Mouse (Mus musculus): ENCODE data around the gene Ppil1. TPM values are rescaled to one million over a fixed set of nuclear protein-coding genes. Genes with fewer than 3 reads are reported as not detected.

Ppil1 gene
- polyA plus RNA-seq, 1 experiment from 2014 or later = 106 TPM

DNA sequence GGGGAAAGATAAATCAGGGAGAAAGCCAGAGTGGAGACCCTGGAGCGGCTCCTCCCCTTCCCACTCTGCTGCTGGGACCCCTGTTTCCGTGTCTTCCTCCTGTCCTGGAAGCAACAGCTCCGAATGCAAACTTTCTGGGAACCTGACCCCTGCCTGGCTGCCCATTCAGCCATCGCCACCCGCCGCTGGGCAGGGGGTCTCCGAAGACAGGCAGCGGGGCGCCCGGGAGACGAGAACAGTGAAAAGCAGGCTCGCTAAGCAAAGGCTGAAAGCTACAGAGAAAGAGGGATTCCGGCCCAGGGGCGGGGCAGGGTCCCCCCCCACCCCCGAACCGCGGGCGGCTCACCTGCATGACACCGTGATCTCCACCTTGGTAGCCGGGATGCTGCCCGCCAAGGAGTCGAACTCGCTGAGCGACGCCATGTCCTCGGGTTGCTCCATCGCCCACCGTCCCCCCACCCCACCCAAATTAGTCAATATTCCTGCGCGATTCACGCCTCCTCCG is 26.7 kb downstream of the Ppil1 start:
- Histone ChIP-seq H3K9ac (ENCODE audit: low read depth, low read length) (peak overlapping the region; percentile 82), H3K27me3 (ENCODE audit: control insufficient read depth, insufficient read depth, low read depth, low read length) (peaks cover 5% of the 10 kb centered on the region; the same call in 1 of the 2 replicates), H3K9me3 (replicated peaks; ENCODE audit: control insufficient read depth, low read length, poor library complexity, severe bottlenecking) (no peaks in the 10 kb centered on the region), H3K27ac (ENCODE audit: low read length) (no peak overlapping the region), H3K36me3 (ENCODE audit: control insufficient read depth, insufficient read depth, low read length) (no peaks in the 10 kb centered on the region), H3K4me3 (ENCODE audit: low read depth, low read length) (peak overlapping the region; percentile 74), H3K4me2 (ENCODE audit: low read length) (peak overlapping the region; percentile 98), H3K4me1 (ENCODE audit: control insufficient read depth, insufficient read depth, low read length) (peaks cover 23% of the 10 kb centered on the region)
- WGBS = under 1% methylated on average over 32 of the region's 32 CpGs
- ATAC-seq = no peak

DNA sequence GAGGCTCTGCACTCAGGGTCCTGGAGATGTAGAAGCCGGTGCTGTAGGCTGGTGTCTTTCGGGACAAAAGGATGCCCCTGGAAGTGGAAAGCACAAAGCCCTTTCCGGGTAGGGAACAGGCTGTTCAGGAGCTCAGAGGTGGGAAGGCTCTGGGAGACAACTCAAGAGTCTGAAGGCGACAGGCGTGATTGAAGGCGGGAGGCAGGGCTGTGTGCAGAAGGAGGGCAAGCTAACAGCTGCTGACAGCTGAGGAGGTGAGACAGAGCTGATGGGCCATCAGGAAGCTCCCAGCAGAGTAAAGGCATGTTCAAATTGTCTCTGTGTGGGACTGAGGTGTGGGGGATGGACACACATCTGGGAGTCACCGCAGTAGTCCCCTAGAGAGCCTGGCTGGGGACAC is 27.9 kb downstream of the Ppil1 start:
- 71% methylated on average over 7 of the region's 7 CpGs for WGBS
- no peaks in the 10 kb centered on the region for H3K9me3 ChIP-seq (replicated peaks; ENCODE audit: control insufficient read depth, low read length, poor library complexity, severe bottlenecking)
- no peaks in the 10 kb centered on the region for H3K36me3 ChIP-seq (ENCODE audit: control insufficient read depth, insufficient read depth, low read length)
- peaks cover 5% of the 10 kb centered on the region; the same call in 1 of the 2 replicates for H3K27me3 ChIP-seq (ENCODE audit: control insufficient read depth, insufficient read depth, low read depth, low read length)
- H3K4me3 ChIP-seq (ENCODE audit: low read depth, low read length) = no peak overlapping the region
- ATAC-seq = no peak
- no peak overlapping the region for H3K27ac ChIP-seq (ENCODE audit: low read length)
- peaks cover 23% of the 10 kb centered on the region for H3K4me1 ChIP-seq (ENCODE audit: control insufficient read depth, insufficient read depth, low read length)
- peak overlapping the region; percentile 98 for H3K4me2 ChIP-seq (ENCODE audit: low read length)
- no peak overlapping the region for H3K9ac ChIP-seq (ENCODE audit: low read depth, low read length)

DNA sequence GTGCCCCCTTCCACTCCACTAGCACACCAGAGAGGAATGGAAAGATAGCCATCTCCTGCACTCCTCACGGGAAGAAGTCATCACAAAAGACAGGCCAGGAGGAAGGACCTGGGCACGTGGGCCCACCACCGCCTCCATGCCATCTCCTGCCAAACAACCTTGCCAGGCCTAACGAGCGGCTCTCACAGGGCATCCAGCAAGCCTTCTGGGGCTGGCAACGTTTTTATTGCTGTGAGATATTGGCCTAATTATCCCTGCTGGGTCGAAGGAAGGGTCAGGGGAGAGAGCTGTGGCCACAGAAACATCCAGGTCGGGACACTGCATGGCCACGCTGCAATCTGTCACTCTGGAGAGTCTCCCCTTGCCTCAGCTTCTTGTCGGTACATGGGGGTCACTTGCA is 32.9 kb downstream of the Ppil1 start:
- 80% methylated on average over 10 of the region's 10 CpGs for WGBS

DNA sequence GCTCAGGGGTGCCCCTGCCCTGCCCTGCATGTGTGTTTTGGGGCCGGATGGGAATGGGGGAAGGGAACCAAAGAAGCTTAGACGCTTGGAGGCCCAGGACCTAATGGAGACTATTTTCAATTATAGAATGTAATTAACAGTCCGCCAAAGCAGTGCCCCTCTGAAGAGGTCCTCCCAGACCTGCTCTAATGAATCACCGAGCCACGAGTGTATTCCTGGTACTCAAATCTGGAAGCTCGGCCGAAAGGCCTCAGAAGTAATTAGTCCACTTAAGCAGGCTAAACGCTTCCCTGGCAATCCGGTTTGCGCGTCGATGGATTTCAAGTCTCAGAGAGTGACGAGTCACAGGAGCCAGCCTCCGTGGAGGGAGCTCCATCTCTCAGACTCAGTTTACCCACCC is 43.4 kb downstream of the Ppil1 start:
- H3K4me1 ChIP-seq (ENCODE audit: control insufficient read depth, insufficient read depth, low read length) = peaks cover 6% of the 10 kb centered on the region; the same call in 1 of the 2 replicates
- no peak overlapping the region for H3K4me2 ChIP-seq (ENCODE audit: low read length)
- no peaks in the 10 kb centered on the region for H3K27me3 ChIP-seq (ENCODE audit: control insufficient read depth, insufficient read depth, low read depth, low read length)
- 0 out of 2 replicates have a peak, but pooled peaks cover 2% of the 10 kb centered on the region for H3K36me3 ChIP-seq (ENCODE audit: control insufficient read depth, insufficient read depth, low read length)
- WGBS = 36% methylated on average over 14 of the region's 14 CpGs
- no peak overlapping the region for H3K4me3 ChIP-seq (ENCODE audit: low read depth, low read length)
- H3K9me3 ChIP-seq (replicated peaks; ENCODE audit: control insufficient read depth, low read length, poor library complexity, severe bottlenecking) = no peaks in the 10 kb centered on the region
- no peak for ATAC-seq
- H3K27ac ChIP-seq (ENCODE audit: low read length) = no peak overlapping the region
- H3K9ac ChIP-seq (ENCODE audit: low read depth, low read length) = no peak overlapping the region

More for the DNA sequence above, 32.9 kb downstream of the Ppil1 start:
- no peaks in the 10 kb centered on the region for H3K9me3 ChIP-seq (replicated peaks; ENCODE audit: control insufficient read depth, low read length, poor library complexity, severe bottlenecking)
- H3K4me2 ChIP-seq (ENCODE audit: low read length) = no peak overlapping the region
- H3K9ac ChIP-seq (ENCODE audit: low read depth, low read length) = no peak overlapping the region
- no peak overlapping the region for H3K4me3 ChIP-seq (ENCODE audit: low read depth, low read length)
- H3K4me1 ChIP-seq (ENCODE audit: control insufficient read depth, insufficient read depth, low read length) = peaks cover 9% of the 10 kb centered on the region
- no peak overlapping the region for H3K27ac ChIP-seq (ENCODE audit: low read length)
- H3K36me3 ChIP-seq (ENCODE audit: control insufficient read depth, insufficient read depth, low read length) = no peaks in the 10 kb centered on the region
- H3K27me3 ChIP-seq (ENCODE audit: control insufficient read depth, insufficient read depth, low read depth, low read length) = no peaks in the 10 kb centered on the region
- no peak for ATAC-seq

DNA sequence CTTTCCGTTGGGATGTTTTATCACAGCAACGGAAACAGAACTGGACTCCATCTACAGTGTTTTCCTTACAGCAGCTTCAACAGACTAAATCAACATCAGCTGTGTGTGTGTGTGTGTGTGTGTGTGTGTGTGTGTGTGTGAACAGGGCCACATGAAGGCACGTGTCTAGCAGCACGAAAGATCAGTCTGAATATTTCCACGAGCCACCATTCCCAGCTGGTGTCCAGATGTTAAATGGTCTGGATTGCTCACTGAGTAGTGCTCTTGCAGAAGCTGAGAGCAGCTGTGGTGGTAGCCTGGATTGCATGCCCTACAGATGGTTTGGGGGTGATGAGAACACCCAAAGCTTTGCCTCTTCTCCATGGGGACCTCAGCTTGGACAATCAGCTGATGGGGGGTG is 46.0 kb downstream of the Ppil1 start:
- H3K36me3 ChIP-seq (ENCODE audit: control insufficient read depth, insufficient read depth, low read length) = 0 out of 2 replicates have a peak, but pooled peaks cover 2% of the 10 kb centered on the region
- no peak overlapping the region for H3K9ac ChIP-seq (ENCODE audit: low read depth, low read length)
- H3K9me3 ChIP-seq (replicated peaks; ENCODE audit: control insufficient read depth, low read length, poor library complexity, severe bottlenecking) = no peaks in the 10 kb centered on the region
- H3K27me3 ChIP-seq (ENCODE audit: control insufficient read depth, insufficient read depth, low read depth, low read length) = no peaks in the 10 kb centered on the region
- H3K27ac ChIP-seq (ENCODE audit: low read length) = no peak overlapping the region
- 77% methylated on average over 5 of the region's 5 CpGs for WGBS
- no peak for ATAC-seq
- H3K4me2 ChIP-seq (ENCODE audit: low read length) = no peak overlapping the region
- no peak overlapping the region for H3K4me3 ChIP-seq (ENCODE audit: low read depth, low read length)
- peaks cover 31% of the 10 kb centered on the region for H3K4me1 ChIP-seq (ENCODE audit: control insufficient read depth, insufficient read depth, low read length)

DNA sequence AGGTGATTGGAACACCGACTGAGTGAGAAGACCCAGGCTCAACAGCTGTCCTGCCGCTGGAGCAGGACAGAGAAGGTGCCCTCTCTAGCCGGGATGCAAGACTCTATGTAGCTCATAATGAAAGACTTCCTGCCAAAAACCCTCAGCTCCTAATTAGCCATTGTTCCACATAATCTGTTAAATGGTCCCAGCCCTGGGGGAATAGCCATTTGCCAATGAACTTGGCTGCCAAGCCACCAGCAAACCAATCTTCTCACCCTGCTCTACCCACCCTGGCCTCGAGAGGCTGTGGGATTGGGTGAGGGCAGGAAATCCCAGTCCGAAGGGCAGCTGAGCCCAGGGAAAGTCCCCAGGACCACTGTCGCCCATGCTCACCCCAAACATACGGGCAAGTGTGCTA is 47.9 kb downstream of the Ppil1 start:
- Histone ChIP-seq H3K9ac (ENCODE audit: low read depth, low read length) (no peak overlapping the region), H3K4me3 (ENCODE audit: low read depth, low read length) (no peak overlapping the region), H3K27me3 (ENCODE audit: control insufficient read depth, insufficient read depth, low read depth, low read length) (no peaks in the 10 kb centered on the region), H3K4me1 (ENCODE audit: control insufficient read depth, insufficient read depth, low read length) (peaks cover 33% of the 10 kb centered on the region), H3K4me2 (ENCODE audit: low read length) (no peak overlapping the region), H3K27ac (ENCODE audit: low read length) (no peak overlapping the region), H3K36me3 (ENCODE audit: control insufficient read depth, insufficient read depth, low read length) (no peaks in the 10 kb centered on the region), H3K9me3 (replicated peaks; ENCODE audit: control insufficient read depth, low read length, poor library complexity, severe bottlenecking) (no peaks in the 10 kb centered on the region)
- ATAC-seq = no peak
- 54% methylated on average over 7 of the region's 7 CpGs for WGBS

DNA sequence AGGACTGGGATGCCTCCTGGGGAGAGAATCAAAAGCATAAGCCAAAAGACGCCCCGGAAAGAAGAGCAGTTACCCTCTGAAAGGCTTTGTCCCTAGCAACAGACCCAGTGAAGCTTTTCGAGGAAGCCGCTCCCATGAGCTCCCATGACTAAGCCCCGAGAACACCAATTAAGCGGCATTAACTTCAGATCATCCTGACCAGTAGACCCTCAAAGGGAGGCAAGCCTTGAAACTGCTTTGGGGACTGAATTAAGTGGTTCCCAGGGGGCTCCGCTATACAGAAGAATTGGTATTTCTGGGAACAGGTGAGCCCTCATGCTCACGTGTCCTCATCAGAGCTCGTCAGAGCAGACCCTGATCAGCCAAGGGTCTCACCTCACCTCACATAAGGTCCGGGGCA is 49.3 kb downstream of the Ppil1 start:
- H3K4me3 ChIP-seq (ENCODE audit: low read depth, low read length) = no peak overlapping the region
- peak overlapping the region; percentile 78 for H3K27ac ChIP-seq (ENCODE audit: low read length)
- peak; percentile 54; the same call in 1 of the 2 replicates for ATAC-seq
- peaks cover 33% of the 10 kb centered on the region for H3K4me1 ChIP-seq (ENCODE audit: control insufficient read depth, insufficient read depth, low read length)
- H3K9me3 ChIP-seq (replicated peaks; ENCODE audit: control insufficient read depth, low read length, poor library complexity, severe bottlenecking) = no peaks in the 10 kb centered on the region
- WGBS = 9% methylated on average over 10 of the region's 10 CpGs
- no peaks in the 10 kb centered on the region for H3K27me3 ChIP-seq (ENCODE audit: control insufficient read depth, insufficient read depth, low read depth, low read length)
- H3K4me2 ChIP-seq (ENCODE audit: low read length) = no peak overlapping the region
- H3K36me3 ChIP-seq (ENCODE audit: control insufficient read depth, insufficient read depth, low read length) = no peaks in the 10 kb centered on the region
- H3K9ac ChIP-seq (ENCODE audit: low read depth, low read length) = no peak overlapping the region; the same call in 1 of the 2 replicates

DNA sequence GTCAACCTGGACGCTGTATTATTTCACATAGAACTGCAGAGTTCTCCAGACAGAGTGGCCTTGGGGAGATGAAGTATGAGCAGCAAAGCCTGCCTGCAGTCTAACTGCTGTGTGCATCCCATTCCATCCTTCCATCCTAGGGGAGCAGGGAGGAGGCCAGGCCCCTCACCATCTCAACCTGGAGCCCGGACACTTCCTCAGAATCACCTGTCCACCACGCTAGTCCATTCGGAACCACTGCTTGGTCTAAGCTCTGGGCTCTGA is 49.9 kb downstream of the Ppil1 start:
- Histone ChIP-seq H3K9me3 (replicated peaks; ENCODE audit: control insufficient read depth, low read length, poor library complexity, severe bottlenecking) (no peaks in the 10 kb centered on the region), H3K4me2 (ENCODE audit: low read length) (no peak overlapping the region), H3K9ac (ENCODE audit: low read depth, low read length) (no peak overlapping the region; the same call in 1 of the 2 replicates), H3K4me3 (ENCODE audit: low read depth, low read length) (no peak overlapping the region), H3K4me1 (ENCODE audit: control insufficient read depth, insufficient read depth, low read length) (peaks cover 33% of the 10 kb centered on the region), H3K27ac (ENCODE audit: low read length) (peak overlapping the region; percentile 78), H3K27me3 (ENCODE audit: control insufficient read depth, insufficient read depth, low read depth, low read length) (no peaks in the 10 kb centered on the region), H3K36me3 (ENCODE audit: control insufficient read depth, insufficient read depth, low read length) (no peaks in the 10 kb centered on the region)
- peak; percentile 54 for ATAC-seq
- 33% methylated on average over 4 of the region's 4 CpGs for WGBS

DNA sequence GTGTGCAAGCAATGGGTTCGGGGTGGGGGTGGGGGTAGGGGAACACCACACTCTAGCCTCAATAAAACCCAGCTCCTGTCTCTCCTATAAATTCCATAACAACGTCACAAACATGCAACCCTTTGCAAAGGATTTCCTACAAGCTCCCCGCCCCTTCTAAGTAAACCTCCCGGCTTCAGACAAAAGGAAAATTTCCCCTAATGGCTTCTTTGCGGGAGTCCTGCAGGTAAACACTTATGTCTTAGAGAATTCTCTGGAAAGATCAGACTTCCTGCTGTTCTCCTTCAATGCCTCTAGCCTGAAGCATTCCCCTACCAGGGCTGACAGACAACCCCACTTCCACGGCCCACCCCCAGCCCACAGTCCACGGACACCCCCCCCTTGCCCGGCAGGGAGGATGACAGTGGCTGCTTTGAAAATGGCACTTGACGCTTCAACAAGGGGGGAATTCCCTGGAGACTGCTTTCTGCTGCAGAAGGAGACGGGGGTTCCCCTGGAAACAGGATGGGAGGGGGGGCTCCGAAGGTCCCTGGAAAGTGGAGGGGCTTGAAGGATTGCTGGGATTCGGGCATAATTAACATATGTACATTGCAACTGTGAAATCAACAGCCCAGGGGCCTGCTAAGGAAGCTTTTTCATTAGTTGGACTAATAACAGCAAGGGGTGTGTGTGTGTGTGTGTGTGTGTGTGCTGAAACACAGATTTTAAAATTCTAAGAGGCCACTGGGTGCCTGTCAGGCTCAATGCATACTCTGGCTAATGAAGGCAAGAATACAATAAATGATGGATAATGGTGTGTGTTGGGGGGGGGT is 50.4 kb downstream of the Ppil1 start:
- ATAC-seq = peak; percentile 55
- peak overlapping the region; percentile 78 for H3K27ac ChIP-seq (ENCODE audit: low read length)
- H3K4me3 ChIP-seq (ENCODE audit: low read depth, low read length) = no peak overlapping the region
- H3K9ac ChIP-seq (ENCODE audit: low read depth, low read length) = 0 out of 2 replicates have a peak overlapping the region, but pooled peaks have one; percentile 40
- H3K9me3 ChIP-seq (replicated peaks; ENCODE audit: control insufficient read depth, low read length, poor library complexity, severe bottlenecking) = no peaks in the 10 kb centered on the region
- no peaks in the 10 kb centered on the region for H3K36me3 ChIP-seq (ENCODE audit: control insufficient read depth, insufficient read depth, low read length)
- peak overlapping the region; percentile 40 for H3K4me2 ChIP-seq (ENCODE audit: low read length)
- H3K27me3 ChIP-seq (ENCODE audit: control insufficient read depth, insufficient read depth, low read depth, low read length) = no peaks in the 10 kb centered on the region
- H3K4me1 ChIP-seq (ENCODE audit: control insufficient read depth, insufficient read depth, low read length) = peaks cover 33% of the 10 kb centered on the region
- 1% methylated on average over 12 of the region's 12 CpGs for WGBS

Measured in midbrain, embryonic 16.5 days (tissue).